Mouse (Mus musculus) neural tube, embryonic 15.5 days (tissue): ENCODE results near the gene Myocd. TPM values are rescaled to one million over a fixed set of nuclear protein-coding genes. Genes with fewer than 3 reads are reported as not detected.

ENCODE experiments used
- ATAC-seq: fragments of 200-750 bp; cut with Nextera tagmentation; 2 replicates; pipeline ENCODE4 v1.8.0; 2017; ENCODE audit warnings: mild to moderate bottlenecking, moderate TSS enrichment, moderate library complexity; ENCODE audit not compliant: low FRiP score
- H3K27ac ChIP-seq: fragments of 300-500 bp; sonication (generic); replicated peaks from 2 replicates; pipeline ENCODE4 v1.5.1; 2015; ENCODE audit warnings: mild to moderate bottlenecking, inconsistent platforms
- H3K27me3 ChIP-seq: fragments of 300-500 bp; sonication (generic); replicated peaks from 2 replicates; pipeline ENCODE4 v1.6.1; 2015; ENCODE audit warnings: inconsistent platforms
- H3K36me3 ChIP-seq: fragments of 300-500 bp; sonication (generic); 2 replicates; pipeline ENCODE4 v1.6.1; 2015; ENCODE audit warnings: inconsistent platforms
- H3K4me1 ChIP-seq: fragments of 300-500 bp; sonication (generic); 2 replicates; pipeline ENCODE4 v1.6.1; 2015; ENCODE audit warnings: inconsistent platforms
- H3K4me2 ChIP-seq: fragments of 300-500 bp; sonication (generic); 2 replicates; pipeline ENCODE4 v1.6.1; 2015; ENCODE audit warnings: inconsistent platforms, mild to moderate bottlenecking, moderate library complexity
- H3K4me3 ChIP-seq: fragments of 300-500 bp; sonication (generic); replicated peaks from 2 replicates; pipeline ENCODE4 v1.5.1; 2015; ENCODE audit warnings: mild to moderate bottlenecking, inconsistent platforms
- H3K9ac ChIP-seq: fragments of 300-500 bp; sonication (generic); replicated peaks from 2 replicates; pipeline ENCODE4 v1.6.1; 2015; ENCODE audit warnings: mild to moderate bottlenecking, inconsistent platforms
- H3K9me3 ChIP-seq: fragments of 300-500 bp; sonication (generic); replicated peaks from 2 replicates; pipeline ENCODE4 v1.6.1; 2016; ENCODE audit warnings: inconsistent platforms
- WGBS: fragments of 180-500 bp; shearing (Covaris S2); methylation state at CpG from one replicate; pipeline ENCODE4 v1.1.7; 2015; ENCODE audit warnings: mixed read lengths; 5-methylcytosine and 5-hydroxymethylcytosine counted together
- polyA plus RNA-seq: library from polyadenylated mRNA; unstranded; fragments of >200 nt; fragmentation: Nextera tagmentation; extraction: Ambion mirVana; gene quantifications from 2 replicates; pipeline ENCODE4 v1.2.1, GENCODE M21; 2015

Myocd gene
- polyA plus RNA-seq, 1 experiment from 2014 or later: 0.61 TPM

GRCm38 (mm10) chr11:65211701-65212100, 58.1 kb downstream of the Myocd start:
- no peak overlapping the region for H3K4me3 ChIP-seq
- ATAC-seq: no peak
- no peak overlapping the region for H3K9ac ChIP-seq
- WGBS: 79% methylated on average over 6 of the region's 6 CpGs
- no peaks in the 10 kb centered on the region for H3K36me3 ChIP-seq
- H3K4me1 ChIP-seq: no peaks in the 10 kb centered on the region
- no peaks in the 10 kb centered on the region for H3K9me3 ChIP-seq
- no peak overlapping the region for H3K4me2 ChIP-seq
- H3K27ac ChIP-seq: no peak overlapping the region
- no peaks in the 10 kb centered on the region for H3K27me3 ChIP-seq

GRCm38 (mm10) chr11:65209441-65209840, 60.3 kb downstream of the Myocd start:
- Histone ChIP-seq H3K4me2 (no peak overlapping the region), H3K9me3 (no peaks in the 10 kb centered on the region), H3K4me3 (no peak overlapping the region), H3K36me3 (no peaks in the 10 kb centered on the region), H3K9ac (no peak overlapping the region), H3K27ac (no peak overlapping the region), H3K27me3 (no peaks in the 10 kb centered on the region), H3K4me1 (no peaks in the 10 kb centered on the region)
- no peak for ATAC-seq
- WGBS: 62% methylated on average over 6 of the region's 6 CpGs

DNA sequence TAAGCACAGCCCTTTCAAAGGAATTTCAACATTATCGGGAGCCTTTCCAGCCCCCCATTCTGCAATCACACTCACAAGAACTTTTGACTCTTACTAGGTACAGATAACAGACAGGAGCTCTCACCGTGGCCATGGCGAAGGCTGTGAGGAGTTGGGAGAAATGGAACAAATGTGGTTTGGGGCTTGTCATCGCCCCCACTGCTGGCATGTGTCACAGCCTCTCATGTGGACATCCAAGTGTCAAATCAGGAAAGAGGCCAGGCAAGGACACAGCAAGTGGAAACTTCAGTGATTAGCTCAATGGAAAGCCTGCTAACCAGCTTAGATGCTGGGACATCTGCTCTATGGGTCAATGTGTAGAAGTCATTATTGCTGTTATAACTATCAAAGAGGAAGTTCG, 64.5 kb downstream of the Myocd start:
- Histone ChIP-seq H3K4me3 (no peak overlapping the region), H3K27me3 (no peaks in the 10 kb centered on the region), H3K9me3 (no peaks in the 10 kb centered on the region), H3K4me1 (no peaks in the 10 kb centered on the region), H3K9ac (no peak overlapping the region), H3K27ac (no peak overlapping the region), H3K4me2 (no peak overlapping the region), H3K36me3 (no peaks in the 10 kb centered on the region)
- no peak for ATAC-seq
- 58% methylated on average over 5 of the region's 5 CpGs for WGBS

DNA sequence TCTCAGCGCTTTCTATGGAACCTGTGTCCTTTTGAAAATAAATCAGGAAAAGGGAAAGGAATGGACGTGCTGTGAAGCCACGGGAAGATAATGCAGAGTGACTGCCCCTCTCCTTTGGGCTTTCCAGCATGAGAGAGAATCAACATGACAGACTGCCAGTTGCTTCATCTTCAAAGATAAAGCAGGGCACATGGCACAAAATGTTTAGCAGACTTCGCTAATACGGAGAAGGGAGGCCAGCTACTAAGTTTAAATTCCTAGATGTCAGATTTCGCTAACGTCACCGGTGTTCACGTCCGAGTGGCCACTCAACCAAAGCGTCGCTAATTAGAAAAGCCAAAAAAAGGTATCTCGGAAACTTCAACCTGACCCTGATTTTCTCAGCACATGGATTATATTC, 65.1 kb downstream of the Myocd start:
- no peak overlapping the region for H3K4me3 ChIP-seq
- H3K27me3 ChIP-seq: no peaks in the 10 kb centered on the region
- no peaks in the 10 kb centered on the region for H3K9me3 ChIP-seq
- no peak overlapping the region for H3K27ac ChIP-seq
- H3K36me3 ChIP-seq: no peaks in the 10 kb centered on the region
- H3K4me2 ChIP-seq: no peak overlapping the region
- H3K4me1 ChIP-seq: no peaks in the 10 kb centered on the region
- no peak for ATAC-seq
- 76% methylated on average over 13 of the region's 13 CpGs for WGBS
- no peak overlapping the region for H3K9ac ChIP-seq

GRCm38 (mm10) chr11:65203020-65203419, 66.8 kb downstream of the Myocd start:
- H3K4me1 ChIP-seq: no peaks in the 10 kb centered on the region
- no peak overlapping the region for H3K9ac ChIP-seq
- H3K36me3 ChIP-seq: no peaks in the 10 kb centered on the region
- H3K27me3 ChIP-seq: no peaks in the 10 kb centered on the region
- H3K4me3 ChIP-seq: no peak overlapping the region
- 79% methylated on average over 1 of the region's 1 CpGs for WGBS
- no peak overlapping the region for H3K4me2 ChIP-seq
- ATAC-seq: no peak
- H3K27ac ChIP-seq: no peak overlapping the region
- H3K9me3 ChIP-seq: no peaks in the 10 kb centered on the region

DNA sequence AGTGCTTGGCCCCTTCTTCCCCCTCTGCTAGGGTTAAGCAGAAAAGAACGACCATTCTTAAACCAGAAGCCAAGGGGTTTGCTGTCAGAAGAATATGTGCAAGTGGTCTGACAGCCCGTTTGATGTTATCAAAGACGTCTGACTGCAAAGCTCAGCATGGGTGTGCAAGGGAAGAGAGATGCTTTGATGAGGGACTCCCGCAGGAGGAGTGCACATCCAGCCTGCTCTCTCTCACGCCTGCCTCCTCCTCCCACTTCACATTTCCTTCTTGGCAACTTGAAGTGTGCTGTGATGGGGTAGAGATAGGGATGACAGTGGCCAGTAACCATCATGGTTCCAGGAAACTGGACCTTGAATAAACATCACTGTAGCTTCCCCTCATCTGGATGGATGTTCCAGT, 67.6 kb downstream of the Myocd start:
- no peaks in the 10 kb centered on the region for H3K9me3 ChIP-seq
- H3K4me1 ChIP-seq: no peaks in the 10 kb centered on the region
- no peak overlapping the region for H3K27ac ChIP-seq
- no peak overlapping the region for H3K9ac ChIP-seq
- no peak for ATAC-seq
- WGBS: 71% methylated on average over 5 of the region's 5 CpGs
- H3K4me3 ChIP-seq: no peak overlapping the region
- H3K27me3 ChIP-seq: no peaks in the 10 kb centered on the region
- H3K36me3 ChIP-seq: no peaks in the 10 kb centered on the region
- no peak overlapping the region for H3K4me2 ChIP-seq

DNA sequence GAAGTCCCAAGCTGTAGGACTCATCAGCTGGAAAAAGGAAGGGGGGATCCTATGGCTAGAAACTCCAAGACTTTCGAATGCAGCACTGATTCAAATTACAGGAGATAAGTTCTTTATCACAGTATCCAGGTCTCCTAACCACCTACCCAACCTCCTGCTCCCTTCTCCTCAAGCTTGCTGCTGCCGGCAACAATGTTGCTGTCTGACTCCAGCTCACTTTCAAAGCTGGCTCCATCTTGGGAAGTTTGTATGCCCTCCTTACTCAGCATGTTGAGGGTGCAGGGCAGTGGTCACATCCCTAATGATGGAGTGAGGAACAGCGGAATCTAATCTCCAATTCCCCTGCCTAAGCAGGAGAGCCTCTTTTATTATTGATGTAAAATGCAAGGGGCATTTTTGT, 71.8 kb downstream of the Myocd start:
- 82% methylated on average over 3 of the region's 3 CpGs for WGBS
- no peaks in the 10 kb centered on the region for H3K36me3 ChIP-seq
- no peaks in the 10 kb centered on the region for H3K4me1 ChIP-seq
- ATAC-seq: no peak
- no peaks in the 10 kb centered on the region for H3K9me3 ChIP-seq
- no peak overlapping the region for H3K9ac ChIP-seq
- H3K4me2 ChIP-seq: no peak overlapping the region
- H3K27me3 ChIP-seq: no peaks in the 10 kb centered on the region
- H3K4me3 ChIP-seq: no peak overlapping the region
- H3K27ac ChIP-seq: no peak overlapping the region

DNA sequence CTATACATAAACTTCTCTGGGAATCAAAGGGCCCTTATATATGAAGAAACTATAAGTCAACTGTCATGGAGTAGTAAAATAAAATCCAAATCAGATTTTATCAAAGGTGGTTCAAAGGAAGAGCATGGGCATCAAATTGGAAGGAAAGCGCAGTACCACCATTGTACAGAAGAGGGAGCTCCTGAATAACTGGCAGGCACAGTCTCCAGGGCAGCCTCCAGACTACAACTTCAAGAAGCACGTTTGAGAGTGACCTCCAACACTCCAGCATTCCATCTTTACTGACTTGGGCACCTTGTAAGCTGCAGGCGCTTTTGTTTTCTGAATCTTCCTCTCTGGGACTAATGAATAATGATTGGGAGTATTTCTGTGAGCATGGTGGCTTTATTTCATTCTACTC, 72.5 kb downstream of the Myocd start:
- WGBS: 3% methylated on average over 3 of the region's 3 CpGs
- H3K9ac ChIP-seq: no peak overlapping the region
- no peak overlapping the region for H3K4me2 ChIP-seq
- H3K4me1 ChIP-seq: no peaks in the 10 kb centered on the region
- ATAC-seq: peak; percentile 57; the same call in 1 of the 2 replicates
- H3K4me3 ChIP-seq: no peak overlapping the region
- no peaks in the 10 kb centered on the region for H3K9me3 ChIP-seq
- H3K27me3 ChIP-seq: no peaks in the 10 kb centered on the region
- no peaks in the 10 kb centered on the region for H3K36me3 ChIP-seq
- no peak overlapping the region for H3K27ac ChIP-seq

- no peaks in the 10 kb centered on the region for H3K9me3 ChIP-seq
- no peak overlapping the region for H3K4me3 ChIP-seq
- H3K36me3 ChIP-seq: no peaks in the 10 kb centered on the region
- no peak overlapping the region for H3K9ac ChIP-seq
- no peak overlapping the region for H3K27ac ChIP-seq
- H3K4me1 ChIP-seq: no peaks in the 10 kb centered on the region
- no peaks in the 10 kb centered on the region for H3K27me3 ChIP-seq
- no peak overlapping the region for H3K4me2 ChIP-seq
- 88% methylated on average over 12 of the region's 12 CpGs for WGBS
- ATAC-seq: no peak
These were observed 82.8 kb downstream of the Myocd start for GRCm38 (mm10) chr11:65186974-65187373.

DNA sequence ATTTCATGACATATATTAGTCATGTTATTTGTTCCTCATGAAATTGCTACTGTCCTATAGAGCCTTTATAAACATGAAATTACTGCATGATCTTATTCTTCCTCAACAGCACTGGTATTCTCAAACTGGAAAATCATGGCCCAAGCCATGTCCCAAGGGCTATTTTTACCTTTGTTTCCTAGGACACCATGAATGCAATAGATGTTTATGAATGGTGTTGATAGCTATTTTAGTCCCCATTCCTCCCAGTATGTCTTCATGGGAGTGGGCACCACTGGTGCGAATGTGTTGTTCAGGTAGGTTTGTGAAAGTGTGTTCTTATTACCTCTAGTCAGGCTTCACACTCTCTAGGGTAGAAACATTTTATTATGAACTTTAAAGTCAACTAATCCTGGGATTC, 84.7 kb downstream of the Myocd start:
- H3K9ac ChIP-seq: no peak overlapping the region
- no peak overlapping the region for H3K4me3 ChIP-seq
- H3K4me1 ChIP-seq: no peaks in the 10 kb centered on the region
- H3K4me2 ChIP-seq: no peak overlapping the region
- ATAC-seq: no peak
- WGBS: 98% methylated on average over 1 of the region's 1 CpGs
- no peaks in the 10 kb centered on the region for H3K9me3 ChIP-seq
- no peaks in the 10 kb centered on the region for H3K27me3 ChIP-seq
- no peaks in the 10 kb centered on the region for H3K36me3 ChIP-seq
- no peak overlapping the region for H3K27ac ChIP-seq

DNA sequence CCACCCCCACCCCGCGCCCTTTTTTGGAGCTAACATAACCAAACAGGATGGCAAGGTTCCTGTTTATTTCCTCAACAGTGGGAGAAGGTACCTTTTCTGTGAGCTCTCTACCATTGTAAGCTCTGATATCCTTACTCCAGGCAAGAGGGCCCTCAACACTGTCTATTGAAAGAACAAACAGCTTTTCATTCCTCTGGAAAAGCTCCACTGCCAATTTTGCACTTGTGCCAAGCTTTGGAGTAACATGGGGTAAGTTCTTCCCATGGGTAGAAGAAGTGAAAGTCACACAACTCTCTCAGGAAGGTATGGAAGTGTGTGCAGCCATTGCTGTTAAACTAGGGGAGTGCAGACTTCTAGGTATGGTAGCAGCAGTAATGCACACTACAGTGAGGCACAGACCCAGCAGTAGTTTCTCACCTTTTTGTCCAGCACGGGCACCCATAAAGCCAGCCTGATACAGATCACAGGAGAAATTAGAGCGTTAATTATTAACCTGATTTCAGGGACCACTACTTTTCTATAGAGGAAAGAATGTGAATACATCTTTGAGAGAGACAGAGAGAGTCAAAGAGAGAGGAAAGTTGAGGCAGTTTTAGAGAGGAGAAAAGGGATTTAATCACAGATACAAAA, 99.6 kb downstream of the Myocd start:
- no peak overlapping the region for H3K4me3 ChIP-seq
- H3K27me3 ChIP-seq: no peaks in the 10 kb centered on the region
- H3K4me2 ChIP-seq: no peak overlapping the region
- ATAC-seq: no peak
- H3K4me1 ChIP-seq: no peaks in the 10 kb centered on the region
- no peaks in the 10 kb centered on the region for H3K9me3 ChIP-seq
- H3K36me3 ChIP-seq: no peaks in the 10 kb centered on the region
- H3K9ac ChIP-seq: no peak overlapping the region
- WGBS: 84% methylated on average over 4 of the region's 4 CpGs
- H3K27ac ChIP-seq: no peak overlapping the region

- Histone ChIP-seq H3K9ac (peak within 1 kb of the TSS; percentile 87), H3K36me3 (no peaks in the 10 kb centered on the region), H3K4me1 (peaks cover 20% of the 10 kb centered on the region), H3K27ac (peak within 1 kb of the TSS; percentile 82), H3K4me2 (peak within 1 kb of the TSS; percentile 86), H3K4me3 (peak within 1 kb of the TSS; percentile 71), H3K27me3 (no peaks in the 10 kb centered on the region), H3K9me3 (no peaks in the 10 kb centered on the region)
- WGBS: under 1% methylated on average over 25 of the region's 27 CpGs
- ATAC-seq: peak; percentile 93
These were observed 107.0 kb downstream of the Myocd start, which contains the start of gene Arhgap44 for GRCm38 (mm10) chr11:65162767-65163120. TSS of gene Arhgap44 (minus strand) at chr11:65162961.
